Mouse (Mus musculus) adipocyte (in vitro differentiated cells): ENCODE results near the gene Gm9913.

ENCODE experiments used
- DNase-seq: peaks from one replicate; pipeline ENCODE4 v3.0.0-alpha.2; 2016; ENCODE audit warnings: low spot score

Gm9913 gene

GRCm38 (mm10) chr2:125496696-125497095, 8.2 kb upstream of the Gm9913 start:
- no peak for DNase-seq

- no peak for DNase-seq
These were observed 6.7 kb upstream of the Gm9913 start for GRCm38 (mm10) chr2:125498216-125498615.

GRCm38 (mm10) chr2:125501526-125501925, 3.4 kb upstream of the Gm9913 start:
- no peak for DNase-seq

DNA sequence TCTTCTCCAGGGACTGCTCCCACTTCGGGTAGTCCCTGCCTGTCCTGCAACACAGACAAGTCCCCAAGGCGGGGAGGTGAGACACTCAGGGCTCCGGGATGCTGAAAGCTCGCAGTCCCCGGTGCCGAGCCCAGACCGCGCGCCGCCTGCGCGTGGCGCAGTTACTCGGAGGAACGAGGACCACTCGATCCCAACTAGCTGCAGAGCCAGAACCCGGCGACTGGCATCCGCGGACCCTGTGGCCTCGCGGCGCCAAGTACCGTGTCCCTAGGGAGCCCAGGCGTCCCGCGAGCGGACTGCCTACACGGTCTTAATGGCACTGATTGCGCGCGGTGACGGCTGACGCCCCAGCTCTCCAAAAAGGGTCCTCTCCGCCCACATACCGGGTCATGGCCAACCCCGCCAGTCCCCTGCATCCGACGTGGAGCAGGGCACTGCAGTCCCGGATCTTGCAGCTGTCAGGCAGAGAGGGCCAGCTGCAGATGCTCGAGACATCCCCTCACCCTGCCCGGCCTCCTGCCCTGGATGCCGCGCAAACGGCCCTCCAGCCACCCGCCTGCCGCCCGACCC, 942 bp downstream of the Gm9913 start:
- peak; percentile 19 for DNase-seq

GRCm38 (mm10) chr2:125506316-125507054, 1.6 kb downstream of the Gm9913 start:
- DNase-seq: no peak

GRCm38 (mm10) chr2:125507893-125508292, 3.0 kb downstream of the Gm9913 start, which contains the start of gene Fbn1:
Fbn1 (minus strand) TSS chr2:125507993.
- DNase-seq: no peak

GRCm38 (mm10) chr2:125508381-125508780, 3.5 kb downstream of the Gm9913 start:
- no peak for DNase-seq

DNA sequence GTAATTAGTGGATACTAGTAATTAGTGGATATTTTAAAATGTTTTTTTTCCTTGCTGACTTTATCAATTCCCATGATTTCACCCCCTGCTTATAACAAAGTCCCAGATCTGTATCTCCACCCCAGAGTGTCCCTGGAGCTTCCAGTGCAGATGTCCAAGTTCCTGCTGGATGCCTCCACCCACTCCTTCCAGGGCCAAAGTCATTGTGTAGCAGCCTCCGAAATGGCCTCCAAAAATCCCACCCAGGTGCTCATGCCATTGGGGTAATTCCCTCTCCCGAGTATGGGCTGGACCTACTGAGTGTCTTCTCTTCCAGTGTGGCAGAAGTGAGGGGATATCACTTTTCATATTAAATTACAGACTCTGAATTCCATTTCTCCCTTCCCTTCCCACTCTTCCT, 5.9 kb downstream of the Gm9913 start:
- no peak for DNase-seq

- no peak for DNase-seq
These were observed 7.0 kb downstream of the Gm9913 start for GRCm38 (mm10) chr2:125511898-125512297.

DNA sequence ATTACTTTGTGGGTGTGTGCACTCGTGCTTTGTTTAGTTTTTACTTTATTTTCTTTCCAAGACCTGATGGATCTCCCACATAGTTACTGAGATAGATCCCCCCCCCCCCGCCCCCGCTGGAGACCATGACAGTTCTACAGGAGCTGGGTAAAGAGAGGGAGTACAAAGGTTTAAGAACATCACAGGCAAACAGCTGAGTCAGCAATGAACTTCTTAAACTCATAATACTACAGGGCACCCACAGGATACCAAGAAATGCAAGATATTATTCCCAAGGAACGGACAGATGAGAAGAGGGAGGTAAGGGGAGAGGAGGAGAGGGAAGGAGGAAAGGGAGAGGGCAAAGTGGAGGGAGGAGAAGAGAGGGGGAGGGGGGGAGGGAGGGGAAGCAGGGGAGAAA, 7.7 kb downstream of the Gm9913 start:
- no peak for DNase-seq

- DNase-seq: no peak
These were observed 9.5 kb downstream of the Gm9913 start for GRCm38 (mm10) chr2:125514391-125514790.

DNA sequence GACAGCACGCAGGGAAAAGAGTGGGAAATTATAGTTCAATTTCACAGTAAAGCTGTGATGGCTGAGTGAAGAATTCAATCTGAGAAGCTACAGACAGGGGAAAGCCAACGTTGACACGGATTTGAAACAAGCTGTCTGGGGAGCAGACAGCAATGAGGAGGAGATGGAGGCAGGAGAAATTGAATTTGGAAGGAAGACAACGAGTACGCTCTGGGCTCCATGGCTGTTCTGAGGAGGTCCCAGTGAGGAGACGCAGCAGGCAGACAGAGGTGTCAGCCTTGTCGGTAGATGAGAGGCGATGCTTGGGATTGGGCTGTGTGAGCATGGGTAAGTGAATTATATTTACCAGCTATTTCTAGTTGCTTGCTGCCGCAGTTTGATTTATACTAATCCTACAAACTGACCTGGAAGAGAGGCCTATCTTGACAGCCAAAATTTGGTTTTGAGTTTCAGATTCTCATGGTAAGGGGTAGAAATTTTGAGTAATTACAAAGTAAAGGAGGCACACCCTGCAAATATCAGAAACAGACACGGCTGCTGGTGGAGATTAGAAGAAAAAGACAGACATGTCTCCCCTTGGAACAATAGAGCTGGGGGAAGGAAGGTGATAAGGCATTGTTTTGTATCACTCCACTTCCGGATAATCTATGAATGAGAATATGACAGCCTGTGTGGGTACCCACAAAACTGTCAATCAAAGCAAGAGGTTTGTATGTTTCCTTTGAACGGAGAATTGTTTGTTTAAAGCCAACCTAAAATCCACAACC, 10.6 kb downstream of the Gm9913 start:
- DNase-seq: no peak

- DNase-seq: no peak
These were observed 11.7 kb downstream of the Gm9913 start for GRCm38 (mm10) chr2:125516594-125516993.

DNA sequence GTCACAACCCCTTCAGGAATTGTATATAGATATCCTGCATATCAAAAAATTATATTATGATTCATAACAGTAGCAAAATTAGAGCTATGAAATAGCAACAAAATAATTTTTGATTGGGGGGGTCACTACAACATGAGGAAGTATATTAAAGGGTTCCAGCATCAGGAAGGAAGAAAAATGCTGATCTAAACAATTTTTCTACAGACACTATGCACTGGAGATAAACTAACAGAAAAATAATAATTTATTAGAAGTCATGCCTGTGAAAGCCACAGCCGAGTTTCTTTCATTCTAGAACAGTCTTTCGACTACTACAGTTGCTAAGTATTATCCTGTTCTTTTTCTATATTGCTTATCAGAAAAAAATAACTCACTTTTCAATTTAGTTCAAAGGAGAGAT, 20.6 kb downstream of the Gm9913 start:
- DNase-seq: no peak

- no peak for DNase-seq
These were observed 21.7 kb downstream of the Gm9913 start for GRCm38 (mm10) chr2:125526566-125526965.

GRCm38 (mm10) chr2:125530665-125531064, 25.8 kb downstream of the Gm9913 start:
- DNase-seq: peak; percentile 32

- no peak for DNase-seq
These were observed 34.8 kb downstream of the Gm9913 start for GRCm38 (mm10) chr2:125539640-125540039.

DNA sequence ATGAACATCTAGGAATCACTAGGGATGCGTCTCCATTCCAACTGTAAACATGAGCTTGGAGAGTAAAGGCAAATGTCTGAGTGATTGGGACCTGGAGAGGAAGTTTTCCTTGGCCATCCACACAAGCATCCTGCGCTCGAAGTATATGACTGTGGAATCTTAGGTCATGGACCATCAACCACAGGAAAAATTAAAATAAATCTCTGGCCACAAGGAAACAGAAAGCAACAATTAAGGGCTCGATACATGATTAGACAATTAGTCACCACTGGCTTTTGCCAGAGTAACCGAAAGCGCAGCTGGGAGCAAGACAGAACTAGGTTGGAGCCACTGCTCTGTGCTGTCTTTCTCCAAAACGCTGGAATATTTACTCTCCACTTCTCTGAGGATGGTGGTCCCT, 35.7 kb downstream of the Gm9913 start:
- no peak for DNase-seq

DNA sequence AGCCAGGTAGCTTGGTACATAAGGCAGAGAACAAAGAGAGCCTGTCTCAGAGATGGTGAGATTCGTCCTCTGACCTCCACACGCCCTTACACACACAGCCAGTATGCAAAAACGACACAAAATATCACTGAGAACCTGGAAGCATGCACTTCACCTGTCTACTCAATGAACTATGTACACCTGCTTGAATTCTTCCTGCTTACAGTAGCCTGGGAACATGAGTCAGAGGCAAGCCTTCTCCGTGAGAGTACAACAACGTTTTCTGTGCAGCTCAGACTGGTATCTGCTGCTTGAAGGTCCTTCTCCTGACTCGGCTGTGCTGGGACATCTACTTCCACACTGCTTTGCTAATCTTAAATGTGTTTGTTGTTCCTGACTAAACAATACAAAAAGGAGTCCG, 36.6 kb downstream of the Gm9913 start:
- DNase-seq: no peak

DNA sequence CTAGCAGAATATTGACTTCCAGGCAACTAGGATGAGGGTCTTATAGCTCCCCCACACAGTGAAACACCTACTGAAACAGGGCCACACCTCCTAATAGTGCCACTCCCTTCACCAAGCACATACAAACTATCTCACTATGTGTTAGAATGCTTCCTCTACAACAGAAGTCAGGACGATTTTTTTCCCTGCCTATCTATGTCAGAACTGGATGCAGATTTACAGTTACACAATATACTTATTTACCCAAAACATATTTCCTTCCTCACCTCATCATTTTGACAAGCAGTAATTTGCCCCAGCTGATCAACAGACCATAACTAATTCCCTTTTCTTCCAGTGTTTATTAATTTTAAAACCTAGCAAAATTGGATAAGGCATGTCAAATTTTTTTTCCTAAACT, 38.8 kb downstream of the Gm9913 start:
- DNase-seq: no peak

DNA sequence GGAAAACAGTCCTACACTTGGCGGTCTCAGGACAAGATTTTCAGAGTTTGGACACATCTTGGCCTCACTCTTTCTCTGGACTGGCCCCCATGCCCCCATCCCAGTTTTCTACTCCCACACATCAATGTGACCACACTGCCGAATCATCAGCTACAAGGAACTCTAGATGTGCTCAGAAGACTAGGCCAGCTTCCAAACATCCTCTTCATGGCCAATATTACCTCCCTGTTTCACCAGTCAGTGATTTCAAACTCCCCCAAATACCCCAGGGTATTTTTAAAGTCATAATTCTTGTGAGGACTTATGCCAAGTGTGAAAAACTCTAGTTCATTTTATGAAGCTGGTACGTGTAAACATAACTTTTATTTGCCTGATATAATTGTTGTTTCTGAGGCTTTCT, 40.1 kb downstream of the Gm9913 start:
- DNase-seq: no peak

DNA sequence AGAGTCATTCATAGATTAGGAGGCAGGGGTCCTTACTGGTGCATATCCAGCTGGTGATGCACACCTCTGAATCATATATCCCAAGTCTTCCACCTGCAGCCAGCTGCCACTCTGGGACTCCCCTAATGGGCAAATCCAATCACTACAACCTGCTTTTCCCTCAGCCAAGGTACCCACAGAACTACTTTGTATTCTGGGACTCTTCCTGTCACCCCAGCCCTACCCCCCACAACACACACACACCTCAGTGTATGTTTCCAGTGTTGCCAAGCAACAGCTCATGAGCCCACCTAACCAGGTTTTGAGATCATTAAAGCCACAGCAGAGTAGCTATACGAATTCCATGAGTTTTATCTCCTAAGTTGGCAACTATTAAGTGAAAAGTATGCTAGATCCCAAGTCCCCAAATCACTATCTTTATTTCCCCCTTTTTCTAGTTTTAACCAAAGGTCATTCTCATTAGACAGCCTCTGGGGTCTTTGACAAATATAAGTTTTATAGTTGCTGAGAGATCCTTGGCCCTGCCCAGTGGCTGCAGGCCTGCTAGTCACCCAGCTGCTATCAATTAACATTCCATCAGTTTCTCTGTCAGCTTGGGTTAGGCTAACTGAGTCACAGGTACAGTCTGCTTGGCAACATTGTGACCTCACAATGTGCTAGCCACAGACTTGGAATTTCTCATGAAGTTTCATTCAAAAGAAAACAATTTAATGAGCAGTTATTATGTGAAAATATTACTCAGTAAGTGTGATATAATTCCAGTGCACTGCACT, 44.1 kb downstream of the Gm9913 start:
- no peak for DNase-seq
